Mouse (Mus musculus): ENCODE measurements around the gene Flt3l. TPM values are rescaled to one million over a fixed set of nuclear protein-coding genes. Genes with fewer than 3 reads are reported as not detected.
"Not testable (repeated sequence)": the region's sequence is repeated elsewhere in the genome, so short reads cannot be mapped to it uniquely, and the experiment has no call there.

The Flt3l gene
- total RNA-seq, 2 experiments from 2014 or later: 4.5 to 5.8 TPM

DNA sequence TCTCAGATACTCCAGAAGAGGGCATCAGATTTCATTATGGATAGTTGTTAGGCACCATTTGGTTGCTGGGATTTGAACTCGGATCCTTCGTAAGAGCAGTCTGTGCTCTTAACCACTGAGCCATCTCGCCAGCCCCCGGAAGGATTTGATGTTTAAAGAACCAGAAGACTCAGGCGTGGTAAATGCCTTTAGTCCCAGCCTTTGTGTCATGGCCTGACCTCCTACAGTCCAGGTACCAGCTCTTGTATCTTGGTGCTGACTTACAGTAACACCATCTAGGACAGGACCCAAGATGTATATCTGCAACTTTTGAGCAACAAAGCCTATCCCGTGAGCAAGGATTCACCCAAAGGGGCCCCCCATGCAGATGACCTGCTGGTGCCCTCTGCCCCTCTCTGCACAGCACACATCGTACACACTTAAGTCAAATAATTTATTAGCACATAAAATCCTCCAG is 11.1 kb downstream of the Flt3l start:
- no peak for DNase-seq (ENCODE audit: low spot score in 2 of 2)

DNA sequence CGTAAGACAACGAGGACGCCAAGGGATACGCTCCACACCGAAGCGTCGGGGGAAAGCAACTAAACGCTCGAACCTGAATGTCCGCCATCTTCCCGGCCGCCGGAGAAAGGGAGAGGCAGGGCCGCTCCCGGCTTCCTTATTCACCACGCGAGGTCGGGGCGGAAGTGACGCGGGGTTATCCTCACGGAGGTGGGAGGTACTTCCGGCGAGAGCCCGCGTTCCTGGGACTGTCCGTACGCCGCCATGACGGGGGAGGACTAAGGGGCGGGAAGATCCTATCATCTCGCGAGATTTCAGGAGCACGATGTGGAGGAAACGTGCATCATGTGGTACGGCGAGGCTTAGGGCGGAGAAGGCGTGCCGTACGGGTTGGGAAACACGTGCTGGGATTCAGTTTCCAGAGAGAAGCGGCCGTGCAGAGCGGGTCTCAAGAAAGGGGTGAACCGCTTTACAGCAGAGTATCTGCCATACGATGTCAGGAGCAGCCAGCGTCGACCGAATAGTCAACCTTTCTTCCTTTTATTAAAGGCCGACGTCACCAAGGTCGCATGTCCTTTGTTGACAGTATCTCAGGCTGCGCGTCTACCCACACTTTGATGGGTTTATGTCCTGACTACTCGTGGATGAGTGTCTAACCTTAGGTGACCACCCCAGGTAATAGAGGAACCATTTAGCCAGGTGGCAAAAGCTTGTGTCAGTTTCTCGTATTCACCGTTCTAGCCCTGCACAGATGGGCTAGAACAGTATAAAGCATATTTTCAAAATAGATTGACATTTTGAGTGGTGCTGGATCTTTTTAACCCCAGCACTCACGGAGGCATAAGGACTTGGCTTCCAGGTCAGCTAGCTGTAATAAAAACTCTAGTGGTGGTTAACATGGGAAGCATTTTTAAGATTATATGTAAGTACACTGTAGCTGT is 11.7 kb downstream of the Flt3l start, which contains the start of gene Rps11:
Rps11 (minus strand) TSS at position 216 of the 920 bp plus-strand sequence.
- DNase-seq (ENCODE audit: low spot score in 2 of 2): peak; percentile 98 to 99

DNA sequence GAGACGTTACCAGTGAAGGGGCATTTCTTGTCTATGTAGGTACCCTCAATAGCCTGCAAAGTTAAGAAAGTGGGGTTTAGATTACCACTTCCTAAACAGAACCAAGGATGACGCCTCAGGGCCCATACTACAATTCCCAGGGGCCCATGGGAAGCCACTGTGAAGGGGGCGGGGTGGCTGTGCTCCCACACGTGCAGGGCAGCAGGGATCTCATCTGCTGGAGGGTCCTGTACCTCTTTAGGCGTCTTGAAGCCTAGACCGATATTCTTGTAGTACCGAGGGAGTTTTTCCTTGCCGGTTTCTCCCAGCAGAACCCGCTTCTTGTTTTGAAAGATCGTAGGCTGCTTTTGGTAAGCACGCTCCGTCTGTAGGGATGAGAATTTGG is 13.1 kb downstream of the Flt3l start:
- no peak for DNase-seq (ENCODE audit: low spot score in 2 of 2)

DNA sequence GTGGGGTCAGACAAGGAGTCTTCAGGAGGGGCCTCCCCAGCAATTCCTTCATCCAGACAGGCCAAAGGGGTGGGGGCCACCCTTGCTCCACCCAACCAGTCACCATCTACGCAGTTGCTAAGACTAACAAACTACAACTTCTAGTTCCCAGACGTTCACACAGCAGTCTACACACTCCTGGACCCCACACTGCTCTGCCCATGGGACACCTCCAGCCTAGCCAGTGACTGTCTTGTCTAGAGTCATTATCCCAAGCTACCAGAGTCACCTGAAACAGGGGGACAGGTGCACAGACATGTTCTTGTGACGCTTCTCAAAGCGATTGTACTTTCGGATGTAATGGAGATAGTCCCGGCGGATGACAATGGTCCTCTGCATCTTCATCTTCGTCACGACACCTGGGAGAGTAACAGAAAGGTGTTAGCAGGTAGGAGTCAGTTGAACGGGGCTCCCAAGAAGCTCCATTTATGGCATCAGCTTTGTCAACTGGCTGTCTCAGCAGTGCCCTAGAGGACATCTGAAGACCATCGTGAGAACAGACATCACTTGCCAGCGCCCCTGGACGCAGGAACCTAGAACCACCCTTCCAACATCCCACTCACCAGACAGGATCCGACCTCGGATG is 13.6 kb downstream of the Flt3l start:
- DNase-seq (ENCODE audit: low spot score in 2 of 2): no peak

DNA sequence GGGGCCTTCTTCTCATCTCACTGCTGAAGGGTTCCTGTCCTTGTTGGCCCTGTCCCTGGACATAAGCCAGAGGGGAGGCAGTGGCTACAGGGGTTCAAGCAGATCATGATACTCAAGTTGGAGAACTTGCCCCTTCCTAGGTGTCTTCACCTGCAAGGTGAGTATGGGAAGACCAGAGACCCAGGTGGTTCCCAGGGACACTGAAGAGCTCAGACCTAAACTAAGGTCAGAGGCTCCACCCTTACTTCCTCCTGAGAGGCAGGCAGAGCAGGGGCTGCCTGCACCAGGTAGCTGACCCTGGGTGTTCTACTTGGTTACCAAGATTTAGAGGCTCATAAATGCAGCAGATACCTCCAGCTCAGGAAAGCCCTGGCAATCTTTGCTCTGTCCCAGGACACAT is 14.3 kb downstream of the Flt3l start:
- DNase-seq (ENCODE audit: low spot score in 2 of 2): no peak

DNA sequence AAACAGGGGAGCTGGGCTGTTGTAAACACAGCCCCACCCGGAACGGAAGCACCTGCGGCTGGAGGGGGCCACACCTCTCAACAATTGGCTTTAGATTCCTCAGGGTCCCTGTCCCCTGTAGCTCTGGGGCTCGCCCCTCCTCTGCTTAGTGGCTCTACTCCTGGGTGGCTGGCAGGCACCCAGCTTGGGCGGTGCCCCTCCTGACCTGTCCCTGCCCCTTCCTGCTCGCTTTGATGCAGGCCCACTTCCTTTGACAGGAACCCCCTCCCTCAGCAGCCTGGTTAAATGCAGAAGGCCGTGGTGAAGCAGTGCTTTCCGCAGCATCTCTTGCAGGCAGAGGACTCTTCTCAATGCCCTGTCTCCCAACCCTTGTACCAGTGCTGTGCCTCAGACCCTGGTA is 14.8 kb downstream of the Flt3l start:
- no peak for DNase-seq (ENCODE audit: low spot score in 2 of 2)

DNA sequence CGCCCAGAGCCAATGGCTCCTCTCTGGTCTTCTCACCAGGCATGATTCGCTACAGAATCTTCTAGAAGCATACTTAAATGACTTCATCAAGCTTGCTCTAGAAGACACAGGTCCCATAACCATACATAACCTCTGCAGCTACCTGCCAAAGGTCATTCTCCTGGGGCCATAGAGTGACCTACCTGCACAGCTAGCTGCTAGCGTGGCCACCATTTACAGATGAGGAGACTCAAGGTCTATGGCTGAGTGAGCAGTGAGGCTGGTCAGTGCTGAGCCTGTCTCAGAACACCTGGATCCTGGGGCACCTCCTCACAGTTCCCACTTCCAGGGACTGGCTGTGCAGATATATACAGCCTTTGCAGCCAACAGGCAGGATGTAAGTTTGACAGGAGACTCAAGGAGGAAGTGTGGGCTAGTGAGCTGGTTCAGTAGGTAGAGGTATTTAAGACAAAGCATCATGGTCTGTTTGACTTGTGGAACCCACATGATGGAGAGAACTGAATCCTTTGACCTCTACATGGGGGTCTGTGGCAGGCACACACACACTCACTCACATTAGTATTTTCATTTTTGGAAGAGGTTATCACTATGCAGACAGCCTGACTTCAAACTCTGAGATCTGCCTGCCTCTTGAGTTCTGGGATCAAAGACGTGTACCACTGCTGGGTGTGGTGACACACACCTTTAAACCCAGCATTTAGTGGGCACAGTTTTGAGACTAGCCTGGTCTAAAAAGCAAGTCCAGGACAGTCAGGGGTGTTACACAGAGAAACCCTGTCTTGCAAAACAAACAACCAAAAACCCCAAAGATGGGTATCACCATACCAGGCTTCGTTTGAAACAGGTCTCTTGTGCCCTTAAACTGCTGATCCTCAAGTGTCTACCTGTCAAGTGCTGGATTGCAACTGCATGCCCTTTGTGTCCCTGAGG is 16.2 kb downstream of the Flt3l start:
- DNase-seq (ENCODE audit: low spot score in 2 of 2): no peak

DNA sequence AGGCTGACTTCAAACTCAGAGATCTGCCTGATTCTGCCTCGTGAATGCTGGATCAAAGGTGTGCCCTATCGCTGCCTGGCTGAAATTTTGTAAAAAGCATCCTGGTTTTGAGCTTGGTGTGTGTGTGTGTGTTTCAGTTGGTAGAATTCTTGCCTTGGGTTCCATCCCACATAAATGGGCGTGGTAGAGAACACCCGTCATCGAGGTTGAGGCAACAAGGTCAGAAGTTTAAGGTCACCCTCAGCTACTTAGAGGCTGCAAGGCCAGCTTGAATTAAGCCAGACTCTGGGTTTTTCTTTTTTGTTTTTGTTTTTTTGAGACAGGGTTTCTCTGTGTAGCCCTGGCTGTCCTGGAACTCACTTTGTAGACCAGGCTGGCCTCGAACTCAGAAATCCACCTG is 17.9 kb downstream of the Flt3l start:
- no peak for DNase-seq (ENCODE audit: low spot score in 2 of 2)

DNA sequence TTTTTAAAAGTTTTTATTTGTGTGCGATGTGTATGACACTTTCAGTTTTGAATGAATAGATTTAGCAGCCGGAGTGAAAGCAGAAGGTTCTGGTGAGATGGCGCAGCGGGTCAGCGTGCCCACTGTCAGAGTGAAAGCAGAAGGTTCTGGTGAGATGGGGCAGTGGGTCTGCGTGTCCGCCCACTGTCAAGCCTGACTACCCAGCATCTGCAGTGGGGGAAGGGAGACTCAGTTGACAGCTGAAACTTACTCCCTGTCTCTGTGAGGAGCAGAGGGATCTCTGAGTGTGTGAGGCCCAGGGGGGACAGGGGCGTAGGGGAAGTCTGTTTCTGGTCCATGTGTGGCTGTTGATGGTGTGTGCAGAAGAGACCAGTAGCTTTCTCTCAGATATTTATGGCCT is 18.7 kb downstream of the Flt3l start:
- DNase-seq (ENCODE audit: low spot score in 2 of 2): no peak

DNA sequence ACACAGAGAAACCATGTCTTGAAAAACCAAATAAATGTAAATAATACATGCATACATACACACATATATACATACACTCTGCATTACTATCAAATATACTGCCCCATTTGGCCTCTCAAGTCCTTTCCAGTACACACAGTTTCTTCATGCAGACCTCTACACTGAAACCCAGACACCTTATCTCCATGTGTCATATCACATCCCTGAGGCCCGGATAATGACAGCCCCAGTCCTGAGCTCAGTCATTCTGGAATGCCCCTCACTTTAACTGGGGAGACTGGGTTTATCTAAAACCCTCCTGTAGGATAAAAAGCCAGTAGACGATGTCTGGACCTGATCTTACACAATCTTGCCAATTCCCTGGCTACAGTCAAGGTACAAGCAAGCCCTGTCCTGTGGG is 22.8 kb downstream of the Flt3l start:
- no peak for DNase-seq (ENCODE audit: low spot score in 2 of 2)

DNA sequence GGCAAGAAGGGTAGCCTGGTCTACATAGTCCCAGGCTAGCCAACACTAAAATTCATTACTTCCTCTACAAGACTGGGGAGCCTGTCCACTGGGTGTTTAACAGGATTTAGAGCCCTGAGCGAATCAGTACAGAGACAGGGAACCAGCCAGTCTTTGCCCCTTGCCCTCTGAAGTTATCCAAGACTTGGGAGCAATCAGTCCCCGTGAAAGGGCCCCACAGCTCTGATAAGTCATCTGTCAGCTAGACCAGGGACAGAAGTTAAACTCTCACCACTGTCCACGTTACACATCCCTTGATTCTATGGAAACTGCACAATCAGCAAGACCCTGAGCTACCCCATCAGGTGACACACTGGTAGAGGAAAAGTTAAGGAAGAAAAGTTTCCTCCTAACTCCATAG is 23.7 kb downstream of the Flt3l start:
- no peak for DNase-seq (ENCODE audit: low spot score in 2 of 2)

DNA sequence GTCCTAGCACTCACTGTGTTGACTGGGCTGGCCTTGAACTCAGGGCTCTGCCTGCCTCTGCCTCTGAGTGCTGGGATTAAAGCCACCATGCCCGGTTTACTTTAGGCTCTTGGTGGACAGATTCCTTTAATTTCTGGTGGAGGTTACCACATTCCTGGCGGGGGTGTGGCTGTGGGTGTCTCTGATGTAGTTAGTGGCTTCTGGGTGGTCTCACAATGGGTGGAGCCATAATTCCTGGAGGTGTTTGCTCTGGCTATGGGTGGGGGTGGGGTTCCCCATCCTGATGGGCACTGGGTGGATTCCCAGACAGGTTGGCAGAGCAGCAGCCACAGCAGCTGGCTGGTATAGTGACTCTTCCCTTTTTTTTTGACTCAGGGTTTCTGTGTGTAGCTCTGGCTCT is 24.3 kb downstream of the Flt3l start:
- DNase-seq (ENCODE audit: low spot score in 2 of 2): no peak

DNA sequence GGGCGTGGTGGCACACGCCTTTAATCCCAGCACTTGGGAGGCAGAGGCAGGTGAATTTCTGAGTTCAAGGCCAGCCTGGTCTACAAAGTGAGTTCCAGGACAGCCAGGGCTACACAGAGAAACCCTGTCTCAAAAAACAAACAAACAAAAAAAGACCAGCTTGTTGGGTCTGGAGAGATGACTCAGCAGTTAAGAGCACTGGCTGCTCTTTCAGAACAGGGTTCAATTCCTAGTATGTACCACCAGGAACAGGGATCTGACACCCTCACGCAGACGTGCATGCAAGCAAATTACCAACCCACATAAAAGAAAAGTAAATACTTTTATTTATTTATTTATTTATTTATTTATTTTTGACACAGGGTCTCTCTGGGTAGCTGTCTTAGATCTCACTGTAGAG is 26.1 kb downstream of the Flt3l start:
- DNase-seq (ENCODE audit: low spot score in 2 of 2): not testable (repeated sequence)

DNA sequence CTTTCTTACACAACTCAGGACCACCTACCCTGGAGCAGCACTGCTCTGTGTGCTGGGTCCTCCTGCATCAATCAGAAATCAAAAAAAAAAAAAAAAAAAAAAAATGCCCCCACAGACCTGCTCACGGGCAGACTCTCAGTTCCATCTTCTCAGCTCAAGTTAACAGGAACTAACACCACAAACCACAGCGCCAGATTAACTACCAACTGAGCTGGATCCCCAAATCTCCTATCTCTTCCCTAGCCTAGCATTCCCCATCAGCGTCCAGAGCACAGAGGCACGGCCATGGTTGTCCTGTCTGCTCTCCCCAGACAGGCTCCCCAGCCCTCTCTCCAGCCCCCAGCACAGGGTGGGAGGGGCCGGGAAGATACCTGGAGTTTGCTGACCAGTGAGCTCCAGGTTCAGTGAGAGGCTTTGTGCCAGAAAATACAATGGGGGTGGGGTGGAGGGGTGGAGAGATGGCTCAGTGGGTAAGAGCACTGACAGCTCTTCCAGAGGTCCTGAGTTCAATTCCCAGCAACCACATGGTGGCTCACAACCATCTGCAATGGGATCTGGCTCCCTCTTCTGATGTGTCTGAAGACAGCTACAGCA is 29.1 kb downstream of the Flt3l start:
- DNase-seq (ENCODE audit: low spot score in 2 of 2): no peak

DNA sequence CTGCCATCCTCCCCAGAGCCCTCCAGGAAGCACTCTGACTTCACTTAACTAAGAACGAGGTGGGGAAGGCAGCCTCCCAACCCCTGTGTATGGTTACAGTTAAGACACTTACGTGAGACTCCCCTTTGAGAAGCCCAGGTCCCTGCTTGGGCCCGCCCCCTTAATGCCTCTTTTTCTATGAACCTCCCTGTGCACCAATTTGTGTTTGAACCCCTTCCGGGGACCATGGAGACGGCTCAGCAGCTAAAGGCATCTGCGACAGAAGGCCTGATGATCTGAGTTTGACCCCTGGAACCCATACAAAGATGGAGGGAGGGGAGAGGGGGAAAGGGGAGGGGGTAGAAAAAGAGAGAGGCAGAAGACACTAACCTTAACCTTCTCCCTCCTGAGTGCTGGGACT is 29.8 kb downstream of the Flt3l start:
- no peak for DNase-seq (ENCODE audit: low spot score in 2 of 2)

DNA sequence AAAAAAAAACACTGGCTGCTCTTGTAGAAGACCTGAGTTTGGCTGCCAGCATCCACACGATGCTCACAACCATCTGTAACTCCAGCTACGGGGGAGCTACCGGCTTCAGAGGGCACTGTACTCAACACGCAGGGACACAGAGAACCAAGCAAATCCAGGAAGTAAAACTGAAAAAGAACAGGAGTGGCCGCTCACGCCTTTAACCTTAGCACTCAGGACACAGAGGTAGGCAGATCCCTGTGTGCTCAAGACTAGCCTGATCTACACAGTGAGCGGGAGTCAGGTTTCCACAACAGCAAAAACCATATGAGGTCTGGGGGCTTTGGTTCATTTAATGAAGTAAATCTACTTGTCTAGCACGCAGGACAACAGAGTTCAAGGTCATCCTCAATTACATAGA is 30.7 kb downstream of the Flt3l start:
- no peak for DNase-seq (ENCODE audit: low spot score in 2 of 2)

DNA sequence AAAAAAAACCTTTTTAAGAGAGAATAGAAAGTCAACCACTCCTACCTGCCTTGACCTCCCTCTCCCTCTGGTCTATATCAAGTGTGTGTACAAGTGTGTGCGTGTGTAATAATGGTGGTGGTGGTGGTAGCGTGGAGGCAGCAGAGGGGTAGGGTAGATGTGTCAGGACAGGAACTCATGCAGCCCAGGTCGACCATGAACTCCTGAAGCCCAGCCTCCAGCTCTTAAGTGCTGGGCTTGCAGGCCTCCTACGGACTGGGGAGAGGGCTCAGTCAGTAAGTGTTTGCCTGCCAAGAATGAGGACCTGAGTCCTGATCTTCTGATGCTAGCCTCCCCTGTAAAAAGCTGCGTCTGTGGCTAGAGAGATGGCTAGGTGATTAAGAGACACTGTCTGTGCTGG is 31.3 kb downstream of the Flt3l start:
- DNase-seq (ENCODE audit: low spot score in 2 of 2): no peak

DNA sequence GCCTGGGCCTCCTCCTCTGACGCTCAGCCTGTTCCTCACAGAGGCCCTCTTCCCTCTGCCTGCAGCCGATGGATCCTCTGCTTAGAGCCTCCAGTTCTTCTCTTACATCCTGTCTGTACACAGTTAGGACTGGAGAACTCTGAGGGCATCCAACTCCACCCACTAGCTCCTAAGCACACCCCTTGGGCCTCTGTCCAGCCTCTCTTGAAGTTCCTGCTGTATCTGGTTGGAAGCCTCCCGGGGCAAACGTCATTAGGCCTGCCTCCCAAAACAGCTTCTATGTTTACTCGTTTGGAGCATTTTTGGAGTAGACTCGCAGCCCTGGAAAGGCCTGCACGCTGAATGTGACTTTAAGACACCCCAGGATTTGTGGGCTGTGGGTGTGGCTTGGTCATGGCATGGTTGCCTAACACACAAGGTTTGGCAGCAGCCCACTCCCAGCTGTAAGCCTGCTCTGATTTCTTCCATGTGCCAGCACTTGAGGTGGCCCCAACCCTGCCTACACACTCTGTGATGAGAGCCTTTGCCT is 32.5 kb downstream of the Flt3l start, which contains the start of gene Fcgrt:
Fcgrt (minus strand) TSS at position 200 of the 529 bp plus-strand sequence.
- DNase-seq (ENCODE audit: low spot score in 2 of 2): peak in 1 of 2 experiments; percentile 67

DNA sequence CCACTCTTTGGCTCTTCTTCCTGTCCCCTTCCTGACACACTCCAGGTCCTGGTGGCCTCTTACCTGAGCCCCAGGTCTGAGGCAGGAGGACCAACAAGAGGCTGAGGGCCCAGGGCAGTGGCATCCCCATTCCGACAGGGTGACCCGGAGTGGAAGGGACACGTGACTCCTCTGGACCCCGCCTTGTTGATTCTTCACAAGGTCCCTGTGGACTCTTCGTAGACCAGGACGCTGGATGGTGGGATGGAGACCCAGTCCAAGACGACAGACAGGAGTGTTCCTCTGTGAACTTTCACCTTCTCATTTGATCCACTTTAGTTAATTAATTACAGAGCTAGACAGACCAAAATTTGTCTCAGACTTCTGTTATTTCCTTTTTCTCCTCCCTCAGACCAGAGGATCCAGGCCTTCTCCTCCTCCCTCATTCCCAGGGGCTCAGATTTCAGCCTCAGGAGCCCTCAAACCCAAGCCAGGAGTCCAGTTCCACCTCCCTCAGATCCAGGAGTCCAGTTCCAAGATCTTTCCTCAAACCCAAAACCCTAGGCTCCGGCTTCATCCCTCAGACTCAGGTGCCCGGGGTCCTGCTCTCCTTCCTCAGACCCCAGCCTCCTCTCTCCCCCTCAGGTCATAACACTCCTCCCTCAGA is 33.2 kb downstream of the Flt3l start:
- no peak for DNase-seq (ENCODE audit: low spot score in 2 of 2)

DNA sequence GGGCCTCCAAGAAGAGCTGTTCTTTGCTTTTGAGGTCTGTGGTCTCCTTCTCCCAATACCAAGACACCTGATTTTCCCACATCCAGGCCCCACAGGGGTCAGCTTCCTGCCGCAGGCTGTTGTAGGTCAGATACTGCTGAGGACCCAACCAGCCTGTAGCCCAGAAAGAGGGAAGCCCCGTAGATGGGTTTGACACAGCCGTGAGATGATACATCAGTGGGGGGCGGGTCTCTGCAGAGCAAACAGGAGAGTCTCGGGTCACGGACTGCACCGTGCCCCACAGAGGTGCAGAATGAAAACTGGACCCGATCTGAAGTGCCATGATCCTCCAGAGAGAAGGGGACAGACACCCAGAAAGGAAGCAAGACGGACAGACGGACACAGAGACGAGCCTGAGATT is 33.8 kb downstream of the Flt3l start:
- no peak for DNase-seq (ENCODE audit: low spot score in 2 of 2)
